Mouse (Mus musculus) CH12.LX (cell line): ENCODE data around the gene Trp53bp2. TPM values are rescaled to one million over a fixed set of nuclear protein-coding genes. Genes with fewer than 3 reads are reported as not detected.

Experiments used
- DNase-seq: peaks from one replicate; pipeline ENCODE4 v3.0.0-alpha.2; 2013; ENCODE audit errors: extremely low read depth
- H3K27ac ChIP-seq: 2 replicates; pipeline ENCODE4 v1.5.1; 2012; ENCODE audit warnings: low read depth, mild to moderate bottlenecking, control low read depth, moderate library complexity; ENCODE audit not compliant: insufficient read depth
- H3K27me3 ChIP-seq: replicated peaks from 2 replicates; pipeline ENCODE3; 2012; ENCODE audit warnings: inconsistent platforms
- H3K36me3 ChIP-seq, 2 experiments: replicated peaks in 1 of 2; 2 replicates each; pipeline versions ENCODE3 to v1.6.1; 2012; ENCODE audit warnings: inconsistent platforms in 1 of 2, low read length in 1 of 2, mild to moderate bottlenecking in 1 of 2, mixed read lengths in 1 of 2, moderate library complexity in 1 of 2; ENCODE audit not compliant: control insufficient read depth in 1 of 2, insufficient read depth in 1 of 2
- H3K4me1 ChIP-seq, 2 experiments: 2 replicates each; pipeline ENCODE4 v1.6.1; 2012; ENCODE audit warnings: inconsistent platforms in 1 of 2, moderate library complexity in 1 of 2; ENCODE audit not compliant: insufficient read depth in 2 of 2, control insufficient read depth in 1 of 2
- H3K4me2 ChIP-seq: 2 replicates; pipeline ENCODE4 v1.6.1; 2012; ENCODE audit warnings: low read depth, mild to moderate bottlenecking, control low read depth; ENCODE audit not compliant: poor library complexity, insufficient read depth, severe bottlenecking
- H3K4me3 ChIP-seq, 3 experiments: fragments of 150-350 bp in 1 of 3; sonication (generic) in 1 of 3; replicated peaks in 1 of 3; 2 replicates each; pipeline versions ENCODE3 to v1.5.1; 2011 to 2012; ENCODE audit warnings: low read depth in 2 of 3, low read length in 2 of 3, mild to moderate bottlenecking in 2 of 3, moderate library complexity in 2 of 3, control low read depth in 1 of 3, improper control_type of control experiment in 1 of 3, inconsistent platforms in 1 of 3, mixed read lengths in 1 of 3; ENCODE audit not compliant: poor library complexity in 1 of 3
- H3K79me2 ChIP-seq: replicated peaks from 2 replicates; pipeline ENCODE4 v1.6.1; 2012; ENCODE audit warnings: mild to moderate bottlenecking, moderate library complexity; ENCODE audit not compliant: control insufficient read depth, poor library complexity, insufficient read depth, severe bottlenecking; ENCODE audit errors: extremely low read depth
- H3K9ac ChIP-seq: 2 replicates; pipeline ENCODE4 v1.6.1; 2012; ENCODE audit warnings: low read depth, mild to moderate bottlenecking, control low read depth, moderate library complexity; ENCODE audit not compliant: insufficient read depth
- H3K9me3 ChIP-seq: replicated peaks from 2 replicates; pipeline ENCODE3; 2012; ENCODE audit warnings: low read length, inconsistent platforms, mixed read lengths
- BHLHE40 ChIP-seq: IDR thresholded peaks from 2 replicates; pipeline ENCODE4 v1.6.1; 2011; ENCODE audit warnings: mild to moderate bottlenecking, low read depth, low read length, improper control_type of control experiment
- CHD1 ChIP-seq: IDR thresholded peaks from 2 replicates; pipeline ENCODE4 v1.6.1; 2012; ENCODE audit warnings: low read depth, low read length, improper control_type of control experiment, inconsistent platforms
- CHD2 ChIP-seq: IDR thresholded peaks from 2 replicates; pipeline ENCODE4 v1.6.1; 2011; ENCODE audit warnings: low read length, improper control_type of control experiment
- ELF1 ChIP-seq: IDR thresholded peaks from 2 replicates; pipeline ENCODE4 v1.6.1; 2014; ENCODE audit warnings: low read depth, mild to moderate bottlenecking, inconsistent platforms, low read length, improper control_type of control experiment
- EP300 ChIP-seq: IDR thresholded peaks from 2 replicates; pipeline ENCODE4 v1.6.1; 2011; ENCODE audit warnings: low read length, improper control_type of control experiment
- ETS1 ChIP-seq: conservative IDR thresholded peaks from 2 replicates; pipeline ENCODE4 v1.6.1; 2012; ENCODE audit warnings: low read depth, mild to moderate bottlenecking, inconsistent platforms, low read length, improper control_type of control experiment, moderate library complexity
- IRF4 ChIP-seq: IDR thresholded peaks from 2 replicates; pipeline ENCODE4 v1.6.1; 2014; ENCODE audit warnings: low read depth, mild to moderate bottlenecking, inconsistent platforms, low read length, improper control_type of control experiment
- JUN ChIP-seq: IDR thresholded peaks from 2 replicates; pipeline ENCODE4 v1.6.1; 2011; ENCODE audit warnings: low read depth, mild to moderate bottlenecking, low read length, improper control_type of control experiment, moderate library complexity; ENCODE audit not compliant: insufficient read depth
- MAFK ChIP-seq: IDR thresholded peaks from 2 replicates; pipeline ENCODE4 v1.6.1; 2011; ENCODE audit warnings: low read length, improper control_type of control experiment; ENCODE audit not compliant: insufficient replicate concordance
- MAX ChIP-seq: IDR thresholded peaks from 2 replicates; pipeline ENCODE4 v1.6.1; 2011; ENCODE audit warnings: low read length, improper control_type of control experiment
- MAZ ChIP-seq: IDR thresholded peaks from 2 replicates; pipeline ENCODE4 v1.6.1; 2012; ENCODE audit warnings: low read depth, mild to moderate bottlenecking, inconsistent platforms, low read length, improper control_type of control experiment, moderate library complexity
- MEF2A ChIP-seq: IDR thresholded peaks from 2 replicates; pipeline ENCODE4 v1.6.1; 2014; ENCODE audit warnings: low read depth, mild to moderate bottlenecking, inconsistent platforms, low read length, improper control_type of control experiment, borderline replicate concordance
- MXI1 ChIP-seq: IDR thresholded peaks from 2 replicates; pipeline ENCODE4 v1.6.1; 2011; ENCODE audit warnings: mild to moderate bottlenecking, low read depth, low read length, improper control_type of control experiment
- NELFE ChIP-seq: IDR thresholded peaks from 2 replicates; pipeline ENCODE4 v1.6.1; 2011; ENCODE audit warnings: low read depth, low read length, improper control_type of control experiment
- NRF1 ChIP-seq: IDR thresholded peaks from 2 replicates; pipeline ENCODE4 v1.6.1; 2014; ENCODE audit warnings: low read depth, mild to moderate bottlenecking, inconsistent platforms, low read length, improper control_type of control experiment, moderate library complexity
- PAX5 ChIP-seq: IDR thresholded peaks from 2 replicates; pipeline ENCODE4 v1.6.1; 2012; ENCODE audit warnings: low read length, inconsistent platforms, mixed read lengths
- POLR2A ChIP-seq: IDR thresholded peaks from 2 replicates; pipeline ENCODE4 v1.6.1; 2011; ENCODE audit warnings: low read depth, mild to moderate bottlenecking, improper control_type of control experiment, low read length
- POLR2AphosphoS2 ChIP-seq: IDR thresholded peaks from 2 replicates; pipeline ENCODE4 v1.6.1; 2011; ENCODE audit warnings: low read depth, low read length, improper control_type of control experiment
- RAD21 ChIP-seq: IDR thresholded peaks from 2 replicates; pipeline ENCODE4 v1.6.1; 2011; ENCODE audit warnings: low read depth, mild to moderate bottlenecking, low read length, improper control_type of control experiment, moderate library complexity
- TBP ChIP-seq: conservative IDR thresholded peaks from 2 replicates; pipeline ENCODE4 v1.6.1; 2011; ENCODE audit warnings: low read depth, low read length, improper control_type of control experiment
- TCF12 ChIP-seq: IDR thresholded peaks from 2 replicates; pipeline ENCODE4 v1.6.1; 2014; ENCODE audit warnings: low read depth, mild to moderate bottlenecking, inconsistent platforms, low read length, improper control_type of control experiment
- UBTF ChIP-seq: IDR thresholded peaks from 2 replicates; pipeline ENCODE4 v1.6.1; 2012; ENCODE audit warnings: low read depth, mild to moderate bottlenecking, inconsistent platforms, low read length, improper control_type of control experiment, moderate library complexity
- USF1 ChIP-seq: IDR thresholded peaks from 2 replicates; pipeline ENCODE4 v1.6.1; 2014; ENCODE audit warnings: low read depth, mild to moderate bottlenecking, inconsistent platforms, low read length, improper control_type of control experiment
- ZC3H11A ChIP-seq: IDR thresholded peaks from 2 replicates; pipeline ENCODE4 v1.6.1; 2012; ENCODE audit warnings: low read depth, mild to moderate bottlenecking, inconsistent platforms, low read length, improper control_type of control experiment
- ZKSCAN1 ChIP-seq: IDR thresholded peaks from 2 replicates; pipeline ENCODE4 v1.6.1; 2012; ENCODE audit warnings: low read depth, inconsistent platforms, low read length, improper control_type of control experiment, borderline replicate concordance
- dilution Hi-C: fragments of 300-500 bp; cut with MboI; formaldehyde crosslinking; loops from 2 replicates; pipeline ENCODE4 v1.14.3; 2020; ENCODE audit warnings: low sequenced_read_pairs; ENCODE audit not compliant: extremely low pct_unique_long_range_greater_than_20kb, extremely low pct_ligation_motif_present
- in situ Hi-C: fragments of 300-500 bp; cut with MboI; formaldehyde crosslinking; loops from 3 replicates; pipeline ENCODE4 v1.14.3; 2019; ENCODE audit warnings: low sequenced_read_pairs, low pct_ligation_motif_present, low pct_unique_long_range_greater_than_20kb, mixed read lengths
- polyA plus RNA-seq: library from polyadenylated mRNA; unstranded; fragments of >175 nt; gene quantifications from 2 replicates; pipeline ENCODE4 v1.2.1, GENCODE M21; 2012; ENCODE audit warnings: low read depth; ENCODE audit not compliant: insufficient read length
- total RNA-seq, 2 experiments: library from RNA; depleted of rRNA; stranded (reverse); fragments of 300-350 nt in 1 of 2; fragments of >200 nt in 1 of 2; gene quantifications; 2 replicates each; pipeline ENCODE4 v1.2.3; 2012 to 2014

The Trp53bp2 gene
- total and polyA plus RNA-seq, 3 experiments = 1.4 to 4.7 (median 2.9) TPM

DNA sequence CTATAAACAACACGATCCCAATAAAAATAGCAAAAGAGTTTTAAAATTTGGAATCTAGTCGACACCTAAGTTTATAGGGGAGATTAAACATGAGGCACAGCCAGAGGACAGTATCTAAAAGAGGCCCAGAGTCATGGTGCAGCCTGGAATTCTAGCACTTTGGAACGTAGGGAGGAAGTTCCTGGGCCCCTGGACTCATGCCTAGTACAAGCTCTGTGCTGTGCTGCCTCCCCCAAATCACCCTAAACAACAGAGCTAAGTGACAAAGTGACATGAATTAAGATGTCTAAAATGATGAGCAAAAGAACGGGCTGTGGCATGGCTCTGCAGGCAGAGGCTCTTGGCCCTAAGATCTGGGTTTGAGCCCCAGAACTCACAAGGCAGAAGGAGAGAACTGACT is 88.8 kb downstream of the Trp53bp2 start:
- in situ Hi-C loops = no loop called here

DNA sequence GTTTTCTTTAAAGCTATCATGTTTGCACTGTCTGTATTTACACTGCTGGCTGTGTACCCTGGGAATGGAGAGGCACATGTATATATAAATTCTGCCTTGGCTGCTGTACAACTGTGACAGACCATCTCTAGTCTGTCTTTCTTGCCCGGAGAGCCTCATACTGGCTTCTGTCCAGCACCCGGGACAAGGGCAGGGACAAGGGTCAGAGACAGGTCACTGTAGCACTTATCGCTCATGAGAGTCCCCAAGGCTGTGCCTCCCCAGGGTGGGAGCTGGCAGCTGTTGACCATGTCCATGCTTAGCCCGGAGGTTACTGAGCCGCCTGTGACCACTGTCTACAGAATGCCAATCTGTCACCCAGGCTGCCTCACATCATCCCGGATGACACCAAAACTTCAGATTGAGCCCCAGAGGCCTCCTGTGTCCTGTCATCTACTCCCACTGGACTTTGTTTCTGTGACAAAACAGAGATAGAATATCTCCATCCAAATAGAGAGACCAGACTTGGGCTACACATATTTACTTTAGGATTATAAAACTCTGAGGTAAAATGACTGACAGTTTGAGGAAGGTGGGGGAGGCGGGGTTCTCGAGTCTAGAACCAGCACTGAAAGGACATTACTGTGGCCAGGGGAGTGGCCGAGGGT is 90.6 kb downstream of the Trp53bp2 start:
- no peak overlapping the region for H3K4me2 ChIP-seq
- no peak overlapping the region for H3K4me3 ChIP-seq
- H3K27ac ChIP-seq = no peak overlapping the region
- no peak for DNase-seq
- no peaks in the 10 kb centered on the region for H3K9me3 ChIP-seq
- dilution Hi-C loops = no loop called here
- H3K27me3 ChIP-seq = no peaks in the 10 kb centered on the region
- in situ Hi-C loops = loop anchor here (25.0 kb wide), 1 partner anchor 612 kb away; no protein-coding TSS in a partner anchor
- H3K9ac ChIP-seq = no peak overlapping the region
- peaks cover 34 to 40% of the 10 kb centered on the region in 2 experiments for H3K4me1 ChIP-seq
- no peaks in the 10 kb centered on the region for H3K79me2 ChIP-seq
- peaks cover 0 to 12% of the 10 kb centered on the region in 2 experiments for H3K36me3 ChIP-seq
- TF ChIP-seq PAX5 (no peak), POLR2A (no peak), MAFK (no peak), ZKSCAN1 (no peak), MAZ (no peak), ZC3H11A (no peak), RAD21 (no peak), USF1 (no peak), IRF4 (no peak), MAX (no peak), UBTF (no peak), BHLHE40 (no peak)

More for the DNA sequence above, 88.8 kb downstream of the Trp53bp2 start:
- DNase-seq = no peak
- no peak overlapping the region for H3K9ac ChIP-seq
- H3K4me1 ChIP-seq = peaks cover 21 to 31% of the 10 kb centered on the region in 2 experiments
- no peaks in the 10 kb centered on the region for H3K27me3 ChIP-seq
- no peaks in the 10 kb centered on the region for H3K9me3 ChIP-seq
- TF ChIP-seq NRF1 = no peak
- no peak for TF ChIP-seq EP300
- no peak for TF ChIP-seq TBP
- TF ChIP-seq CHD2 = no peak
- no peak for TF ChIP-seq ETS1
- TF ChIP-seq MXI1 = no peak
- no peak for TF ChIP-seq NELFE
- no peak for TF ChIP-seq ZKSCAN1
- no peak for TF ChIP-seq TCF12
- TF ChIP-seq JUN = no peak
- TF ChIP-seq MAX = no peak
- TF ChIP-seq CHD1 = no peak
- no peak for TF ChIP-seq MEF2A
- TF ChIP-seq ELF1 = no peak
- no peak for TF ChIP-seq POLR2AphosphoS2
- no peak for TF ChIP-seq BHLHE40
- dilution Hi-C loops = no loop called here
- no peak overlapping the region for H3K27ac ChIP-seq
- no peaks in the 10 kb centered on the region for H3K79me2 ChIP-seq
- no peak overlapping the region for H3K4me2 ChIP-seq
- H3K36me3 ChIP-seq = peaks cover 0 to 13% of the 10 kb centered on the region in 2 experiments
- H3K4me3 ChIP-seq = no peak overlapping the region
